Mouse (Mus musculus) ovary, postnatal 14 days (tissue): ENCODE data around the gene Vps8.

Experiments
- DNase-seq: peaks from one replicate; pipeline ENCODE4 v3.0.0; 2022; ENCODE audit warnings: low spot score

Vps8 gene

GRCm38 (mm10) chr16:21422645-21423545 lies at the start of gene Vps8:
Gene Vps8, plus strand, starts transcription at chr16:21423118.
- peak; percentile 87 for DNase-seq

GRCm38 (mm10) chr16:21373316-21373960 lies 49.5 kb upstream of the Vps8 start:
- no peak for DNase-seq

GRCm38 (mm10) chr16:21374067-21374466 lies 48.9 kb upstream of the Vps8 start:
- no peak for DNase-seq

DNA sequence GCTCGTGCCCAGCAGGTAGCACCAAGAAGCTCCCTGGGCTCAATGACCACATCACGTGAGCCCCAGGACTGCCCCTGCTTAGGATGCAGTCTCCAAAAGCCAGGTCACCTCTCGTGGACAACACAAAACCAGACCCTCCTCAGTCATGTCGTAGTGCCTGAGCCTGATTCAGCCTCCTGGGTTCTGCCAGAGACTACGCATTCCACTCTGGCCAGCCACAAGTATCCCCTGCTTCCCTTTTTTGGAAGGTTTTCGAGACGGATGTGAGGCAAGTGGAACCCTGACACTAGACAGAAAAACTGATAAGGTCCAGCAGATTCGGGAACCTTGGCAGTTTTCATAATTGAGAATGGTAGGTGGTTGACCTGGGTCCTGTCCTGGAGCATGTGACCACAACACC lies 47.8 kb upstream of the Vps8 start:
- DNase-seq = no peak

DNA sequence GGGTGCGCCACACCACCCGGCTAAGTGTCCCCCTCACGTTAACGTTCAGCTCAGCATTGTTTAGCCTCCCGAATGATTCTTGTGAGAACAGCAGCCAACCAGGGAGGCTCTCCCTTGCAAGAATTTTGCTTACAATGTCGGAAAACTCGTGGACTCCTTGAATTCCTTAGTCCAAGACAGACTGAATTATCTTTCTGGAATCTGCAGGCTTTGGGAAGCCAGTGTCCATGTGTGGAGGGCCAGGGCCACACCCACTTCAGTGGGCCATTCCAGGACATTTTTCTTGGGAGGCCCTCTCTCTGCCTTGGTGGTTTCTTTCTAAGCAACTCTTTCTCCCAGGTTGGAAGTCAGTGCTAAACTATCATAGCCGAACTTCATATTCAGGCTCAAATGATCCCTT lies 46.6 kb upstream of the Vps8 start:
- DNase-seq = no peak

DNA sequence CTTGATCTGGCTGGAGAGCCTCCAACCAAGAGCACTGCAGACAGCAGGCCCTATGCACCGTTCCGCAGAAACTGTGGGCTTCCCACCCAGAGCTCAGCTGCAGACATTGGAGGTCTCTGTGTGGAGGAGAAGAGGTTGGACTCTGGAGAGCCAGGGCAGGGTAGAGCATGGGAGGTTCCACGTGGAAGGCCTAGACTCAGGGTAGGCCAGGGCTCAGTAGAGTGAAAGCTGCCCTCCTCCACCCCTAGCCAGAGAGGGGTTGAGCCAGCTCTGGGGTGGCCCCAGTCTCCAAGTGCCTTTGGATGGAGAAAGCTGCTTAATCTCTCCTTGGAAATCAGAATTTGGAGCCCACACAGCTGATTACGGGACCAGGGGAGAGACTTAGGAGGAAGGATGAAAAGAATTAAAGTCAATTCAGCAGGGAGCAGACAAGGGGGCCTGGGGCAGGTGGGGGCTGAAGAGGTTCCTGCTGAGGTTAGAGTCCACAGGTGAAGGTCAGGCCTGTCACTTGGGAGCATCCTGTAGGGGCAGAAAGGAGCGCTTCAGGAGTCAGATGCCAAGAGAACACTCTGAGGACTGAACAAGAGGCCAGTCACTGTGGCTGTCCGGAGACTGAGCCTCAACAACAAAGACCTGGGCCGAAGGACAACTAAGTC lies 45.8 kb upstream of the Vps8 start:
- no peak for DNase-seq

GRCm38 (mm10) chr16:21377605-21377968 lies 45.3 kb upstream of the Vps8 start:
- no peak for DNase-seq

DNA sequence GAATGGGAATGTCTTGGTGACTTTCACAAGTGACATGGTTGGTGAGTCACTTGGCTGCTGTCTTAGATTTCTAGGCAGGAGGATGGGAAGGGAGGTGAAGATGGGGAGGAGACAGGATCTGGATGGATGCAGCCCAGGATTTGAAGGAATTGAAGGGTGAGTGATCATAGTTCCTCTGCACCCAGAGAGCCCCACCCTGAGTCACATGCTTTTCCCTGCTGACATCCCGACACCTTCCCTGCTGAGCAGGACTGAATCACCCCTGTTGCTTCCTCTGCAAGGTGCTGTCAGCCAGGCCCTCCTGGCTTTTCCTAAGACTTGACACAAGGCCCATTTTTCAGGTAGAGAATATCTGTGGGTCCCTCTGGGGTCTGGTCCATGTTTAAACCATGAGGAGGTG lies 41.4 kb upstream of the Vps8 start:
- no peak for DNase-seq

DNA sequence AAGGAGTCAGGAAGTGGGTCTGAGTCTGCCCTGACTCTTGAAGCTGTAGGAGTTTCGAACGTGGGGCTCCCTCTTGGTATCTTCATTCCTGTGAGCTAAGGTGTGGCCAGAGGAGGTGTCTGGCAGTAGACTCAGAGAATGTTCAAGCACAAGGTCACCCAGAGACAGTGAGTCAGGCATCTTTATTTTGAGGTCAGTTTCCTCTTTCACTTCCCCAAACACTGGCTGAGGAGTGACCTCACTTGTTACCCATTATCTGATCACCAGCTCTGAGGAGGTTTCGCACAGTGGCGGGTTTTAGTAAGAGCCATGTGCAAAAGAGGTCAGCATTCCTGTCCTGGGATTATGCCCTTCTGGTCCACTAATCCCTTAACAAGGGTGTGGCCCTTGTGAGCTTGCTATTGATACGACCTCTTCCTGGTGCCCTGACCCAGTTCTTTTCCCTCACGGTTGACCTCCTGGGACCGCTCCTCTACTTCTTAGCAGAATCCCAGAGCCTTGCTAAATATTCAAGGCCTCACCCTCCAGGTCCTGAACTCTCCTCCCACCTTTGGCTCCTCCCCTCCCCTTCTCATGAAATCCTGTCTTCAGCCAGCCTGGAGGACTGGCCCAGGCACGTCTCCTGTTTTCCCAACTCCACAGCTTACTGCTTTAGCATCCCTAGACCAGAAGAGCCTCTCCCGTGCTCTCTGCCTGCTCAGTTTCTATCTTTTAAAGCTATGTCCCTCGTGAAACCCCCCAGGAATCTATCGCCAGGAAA lies 40.6 kb upstream of the Vps8 start:
- DNase-seq = no peak

DNA sequence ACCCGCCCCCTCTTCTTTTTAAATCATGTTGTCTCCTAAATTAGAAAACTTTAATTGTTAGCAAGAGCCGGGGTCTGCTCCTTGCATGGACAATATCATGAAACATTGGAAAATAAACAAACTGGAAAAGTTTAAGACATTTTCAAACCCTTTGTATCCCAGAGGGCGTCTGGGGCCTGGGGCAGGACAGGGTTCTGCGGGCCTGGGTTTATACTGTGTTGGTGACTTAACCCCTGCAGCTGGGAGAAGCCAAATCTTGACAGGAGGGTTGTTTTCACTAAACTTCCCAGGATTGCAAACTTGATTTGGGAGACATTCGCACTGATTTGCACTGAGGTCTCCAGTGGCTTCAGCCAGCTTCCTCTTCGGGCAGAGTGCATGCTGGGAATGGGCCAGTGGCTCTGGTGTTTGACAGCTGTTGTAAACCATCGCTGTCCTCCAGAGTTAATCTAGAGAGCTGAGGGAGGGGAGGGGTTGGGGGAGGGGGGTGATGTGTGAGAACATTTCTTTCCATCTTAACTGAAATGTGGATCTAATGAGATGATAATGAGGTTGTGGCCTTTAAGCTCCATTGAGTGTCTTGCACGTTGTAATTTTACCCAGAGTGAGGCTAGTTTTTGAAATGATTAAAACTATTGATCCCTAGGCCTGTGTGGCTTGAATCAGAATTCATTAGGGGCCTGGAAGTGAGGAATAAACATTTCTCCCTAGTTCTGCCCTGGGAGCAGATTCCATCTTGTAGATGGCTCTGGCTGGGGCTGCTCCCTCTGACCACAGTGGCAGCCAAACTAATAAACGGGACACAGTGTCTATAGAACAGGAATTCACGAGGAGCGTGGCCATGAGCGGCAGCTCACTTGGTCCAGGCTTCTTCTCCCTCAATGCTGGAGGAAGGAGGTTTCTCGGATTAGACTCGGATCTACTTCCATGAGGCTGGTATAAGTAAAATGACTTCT lies 36.7 kb upstream of the Vps8 start:
- DNase-seq = no peak

- DNase-seq = peak; percentile 51
Observed at GRCm38 (mm10) chr16:21389316-21389715, 33.6 kb upstream of the Vps8 start.

DNA sequence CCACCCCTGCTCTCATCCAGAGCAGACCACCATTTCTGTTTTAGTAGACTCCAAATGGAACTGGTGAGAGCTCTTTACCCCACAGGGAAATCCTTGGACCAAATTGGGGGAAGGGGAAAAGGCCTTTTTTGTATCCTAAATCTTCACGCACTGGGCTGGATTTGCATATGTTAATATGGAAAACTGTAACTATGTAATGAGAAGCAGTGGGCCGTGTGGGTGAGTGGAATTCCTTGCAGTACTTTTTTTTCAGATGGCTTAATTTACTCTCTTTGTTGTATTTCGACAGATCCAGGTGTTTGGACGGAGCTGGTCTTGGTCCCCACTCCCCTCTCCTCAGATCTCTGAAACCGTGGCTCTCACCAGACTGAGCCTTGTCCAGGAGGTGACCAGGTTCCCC lies 32.2 kb upstream of the Vps8 start:
- DNase-seq = no peak

- DNase-seq = no peak
Observed at GRCm38 (mm10) chr16:21392099-21392498, 30.8 kb upstream of the Vps8 start.

- peak; percentile 66 for DNase-seq
Observed at GRCm38 (mm10) chr16:21392517-21393112, 30.3 kb upstream of the Vps8 start.

DNA sequence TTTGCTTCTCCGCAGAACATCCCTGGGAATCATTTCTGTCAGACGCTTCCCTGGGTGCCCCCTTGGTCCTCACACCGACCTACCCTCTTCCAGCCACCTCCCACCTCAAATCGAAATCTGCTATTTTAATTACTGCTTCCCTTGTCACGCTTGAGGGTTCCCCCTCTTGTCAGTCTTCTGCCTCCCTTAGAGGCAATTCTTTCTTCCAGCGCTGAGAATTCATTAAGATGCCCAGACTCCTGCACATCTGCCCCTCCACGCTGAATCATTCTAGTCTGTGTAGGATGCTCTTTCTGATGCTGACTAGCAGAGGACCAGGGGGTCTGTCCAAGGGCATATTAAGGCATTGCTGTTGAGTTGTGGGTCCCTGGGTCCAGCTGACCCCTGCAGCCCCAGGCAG lies 27.4 kb upstream of the Vps8 start:
- no peak for DNase-seq

DNA sequence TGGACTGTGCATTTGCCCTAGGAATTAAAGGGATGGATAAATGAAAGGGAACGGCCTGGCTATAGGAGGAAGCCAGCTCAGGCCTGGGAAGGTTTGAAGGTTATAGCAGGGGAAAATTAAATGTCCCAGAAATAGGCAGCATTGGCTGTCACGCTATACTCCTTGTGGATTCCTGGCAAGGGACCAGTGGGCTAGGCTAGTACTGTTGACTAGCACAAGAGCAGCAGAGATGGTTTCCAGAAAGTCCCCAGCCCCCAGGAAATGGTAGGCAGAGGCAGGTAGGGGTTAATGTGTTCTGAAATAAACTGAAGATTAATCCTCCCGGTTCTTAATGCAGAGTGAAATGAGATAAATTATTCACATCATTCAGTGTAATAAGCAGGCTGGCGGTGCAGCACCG lies 25.2 kb upstream of the Vps8 start:
- DNase-seq = no peak

DNA sequence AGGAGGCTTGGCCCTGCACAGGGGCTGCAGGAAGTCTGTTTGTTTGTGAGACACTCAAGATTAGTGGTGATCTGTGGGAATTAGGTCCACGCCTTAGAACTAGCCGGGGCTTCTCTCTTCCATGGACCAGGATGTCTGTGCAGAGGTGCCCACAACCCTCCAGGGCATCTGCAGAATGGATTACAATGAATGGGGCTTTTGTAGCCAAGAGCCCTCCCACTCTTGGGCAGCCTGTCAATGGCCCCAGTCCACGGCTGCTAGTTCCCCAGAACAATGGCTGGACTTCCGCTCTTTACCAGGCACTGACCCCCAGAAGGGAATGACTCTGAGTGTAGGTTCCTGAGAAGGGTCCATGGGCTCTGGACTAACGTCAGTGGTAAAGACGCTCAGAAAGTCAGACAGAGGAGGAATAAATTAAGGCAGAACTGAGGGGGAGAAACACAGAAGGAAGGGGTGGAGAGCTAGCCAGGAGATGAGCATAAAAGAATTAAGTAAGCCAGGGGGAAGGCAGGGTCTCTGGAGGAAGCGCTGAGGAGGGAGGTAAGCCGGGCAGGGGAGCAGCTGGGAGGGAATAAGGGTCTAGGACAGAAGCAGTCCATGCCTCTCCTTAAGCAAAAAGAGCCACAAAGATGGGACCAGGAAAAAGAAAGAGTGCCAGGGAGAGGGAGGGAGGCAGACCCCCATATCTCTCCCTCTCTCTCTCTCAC lies 24.4 kb upstream of the Vps8 start:
- DNase-seq = no peak

GRCm38 (mm10) chr16:21399942-21400341 lies 23.0 kb upstream of the Vps8 start:
- DNase-seq = no peak

GRCm38 (mm10) chr16:21402068-21402467 lies 20.9 kb upstream of the Vps8 start:
- no peak for DNase-seq

- DNase-seq = no peak
Observed at GRCm38 (mm10) chr16:21403402-21403801, 19.5 kb upstream of the Vps8 start.
